Mouse (Mus musculus) heart, postnatal 14 days (tissue): ENCODE results near the gene Myof. TPM values are rescaled to one million over a fixed set of nuclear protein-coding genes. Genes with fewer than 3 reads are reported as not detected.
A peak's percentile ranks its signal among the peaks of the same experiment; 100 is the strongest.

Source experiments
- DNase-seq, 2 experiments: peaks; one replicate each; pipeline ENCODE4 v3.0.0; 2021 to 2022
- intact Hi-C: fragments of 180-260 bp; cut with DNase I; formaldehyde crosslinking; loops from one replicate; pipeline ENCODE4 v1.15.1; 2025
- total RNA-seq, 2 experiments: library from RNA; stranded (reverse); gene quantifications; 2 replicates each; pipeline ENCODE4 v1.2.3; 2021

The Myof gene
- total RNA-seq, 2 experiments from 2014 or later = 14.3 to 15.9 TPM

DNA sequence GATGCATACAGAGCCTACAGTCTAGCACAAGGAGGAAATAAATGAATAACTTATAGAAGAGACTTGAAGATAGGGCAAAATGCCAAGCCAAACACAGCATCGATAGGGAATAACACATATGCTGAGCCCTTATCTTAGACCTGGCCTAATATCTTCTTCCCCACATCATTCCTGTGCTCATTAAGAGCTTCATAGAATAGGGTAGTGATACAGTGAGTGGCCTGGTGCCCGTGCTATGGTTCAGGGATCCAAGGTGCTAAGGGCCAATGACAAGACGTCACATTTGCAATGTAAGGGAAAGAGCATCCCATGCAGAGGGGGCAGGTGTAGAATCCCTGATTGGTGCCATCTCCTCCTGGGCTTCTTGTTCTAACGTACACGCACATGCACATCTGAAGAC lies 28.9 kb downstream of the Myof start:
- no peak for DNase-seq
- intact Hi-C loops = no loop called here

DNA sequence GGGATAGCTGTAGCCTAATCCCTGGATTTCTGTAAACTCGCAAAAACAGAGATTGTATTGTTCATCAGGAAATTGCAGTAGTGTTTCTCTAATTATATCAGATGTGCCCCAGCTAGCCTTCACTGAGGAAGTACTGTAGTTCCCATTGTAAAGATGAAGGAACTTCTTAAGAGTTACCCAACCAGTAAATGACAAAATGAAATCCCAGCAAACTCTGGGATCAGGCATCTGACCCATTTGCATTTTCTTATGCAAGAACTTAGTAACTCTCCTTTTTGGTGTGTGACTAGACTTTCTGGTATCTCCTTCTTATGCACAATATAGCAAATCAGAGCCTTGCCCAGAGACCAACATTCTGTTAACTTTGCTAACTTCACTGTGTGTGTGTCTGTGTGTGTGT lies 32.0 kb downstream of the Myof start:
- DNase-seq = no peak
- intact Hi-C loops = no loop called here

DNA sequence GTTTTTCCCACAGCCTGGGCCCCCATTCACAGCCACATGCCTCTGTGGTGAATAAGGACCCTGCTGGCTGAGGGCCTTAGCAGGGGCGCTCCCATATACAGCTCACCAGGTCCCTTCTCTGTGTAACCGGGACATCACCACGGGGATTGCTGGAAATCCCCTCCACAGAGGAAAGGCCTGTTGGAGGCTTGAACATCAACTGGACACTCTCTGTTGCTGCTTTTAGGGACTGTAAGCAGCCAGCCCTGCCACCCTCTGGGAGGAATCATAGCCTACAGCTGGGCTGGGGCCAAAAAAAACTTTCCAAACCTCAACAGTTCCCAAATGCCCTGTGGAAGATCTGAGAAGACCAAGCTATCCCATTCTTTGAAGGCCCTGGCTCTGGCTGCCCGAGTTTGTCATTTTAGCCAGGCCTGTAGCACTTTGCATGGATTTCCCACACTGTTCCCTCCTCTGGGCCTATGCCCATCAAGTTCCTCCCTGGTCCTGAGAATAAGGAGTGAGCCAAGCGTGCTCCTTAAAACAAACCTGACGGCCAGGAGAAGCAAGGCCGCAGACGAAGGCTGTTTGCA lies 38.5 kb downstream of the Myof start:
- intact Hi-C loops = loop anchor here (5.0 kb wide), 2 partner anchors 37 to 48 kb away; partner anchors contain the start of gene Myof
- DNase-seq = peak in 1 of 2 experiments; percentile 35

DNA sequence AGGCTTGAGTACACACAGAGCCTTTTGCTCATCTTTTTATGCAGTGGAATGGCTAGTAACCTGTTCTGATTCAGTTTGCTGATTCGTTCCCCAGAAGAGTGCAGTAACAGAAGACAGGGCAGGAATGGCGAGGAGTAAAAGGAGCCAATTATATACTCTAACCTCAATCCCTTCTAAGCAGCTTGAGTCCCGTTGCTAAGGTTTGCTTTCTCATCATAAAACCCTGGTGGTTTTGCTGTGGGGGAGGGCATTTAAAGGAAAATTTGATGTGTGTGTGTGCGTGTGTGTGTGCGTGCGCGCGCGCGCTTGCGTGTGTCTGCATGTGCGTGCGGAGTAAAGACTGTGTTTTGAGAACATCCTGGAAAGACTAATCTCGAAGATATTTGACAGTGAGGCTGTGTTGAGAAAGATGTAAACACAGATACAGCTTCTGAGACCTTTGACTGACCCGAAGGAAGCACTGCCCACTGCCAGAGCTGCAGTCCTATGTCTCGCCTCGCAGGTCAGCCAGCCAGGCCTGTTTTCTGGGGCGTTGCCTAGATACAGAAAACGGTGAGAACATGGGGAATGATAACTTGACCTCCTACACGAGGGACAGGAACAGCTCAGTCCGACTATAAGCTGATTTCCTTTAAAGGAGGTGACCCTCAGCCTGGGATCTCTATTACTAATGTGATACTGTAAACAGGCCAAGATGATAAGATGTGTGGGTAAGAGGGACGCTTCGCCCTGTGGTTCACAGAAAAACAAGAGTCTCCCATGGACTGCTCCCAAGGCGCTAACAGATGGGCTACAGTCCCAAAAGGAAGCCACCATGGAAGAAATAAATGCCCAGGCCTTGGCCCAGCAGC lies 39.5 kb downstream of the Myof start:
- intact Hi-C loops = loop anchor here (5.0 kb wide), 2 partner anchors 38 to 47 kb away; partner anchors contain the start of gene Myof
- peak; percentile 16 to 30 for DNase-seq

DNA sequence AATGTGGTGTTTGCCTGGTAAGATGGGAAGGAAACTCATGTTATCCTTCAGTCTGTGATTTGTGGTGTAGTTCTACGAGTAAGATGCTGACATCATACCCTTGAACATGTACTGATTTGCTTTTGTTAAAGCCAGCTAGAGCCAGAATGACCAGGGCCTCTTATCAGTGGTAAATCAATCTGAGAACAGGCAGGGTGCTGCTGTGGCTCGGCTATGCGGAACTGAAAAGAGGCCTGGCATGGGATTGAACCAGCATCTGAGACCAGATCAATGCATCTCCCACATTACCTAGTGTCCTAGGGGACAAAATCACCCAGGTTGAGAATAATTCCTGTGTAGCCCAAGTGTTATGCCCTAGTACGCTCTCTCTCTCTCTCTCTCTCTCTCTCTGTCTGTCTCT lies 40.6 kb downstream of the Myof start:
- intact Hi-C loops = loop anchor here (5.0 kb wide), 2 partner anchors 39 to 46 kb away; partner anchors contain the start of gene Myof
- DNase-seq = no peak

DNA sequence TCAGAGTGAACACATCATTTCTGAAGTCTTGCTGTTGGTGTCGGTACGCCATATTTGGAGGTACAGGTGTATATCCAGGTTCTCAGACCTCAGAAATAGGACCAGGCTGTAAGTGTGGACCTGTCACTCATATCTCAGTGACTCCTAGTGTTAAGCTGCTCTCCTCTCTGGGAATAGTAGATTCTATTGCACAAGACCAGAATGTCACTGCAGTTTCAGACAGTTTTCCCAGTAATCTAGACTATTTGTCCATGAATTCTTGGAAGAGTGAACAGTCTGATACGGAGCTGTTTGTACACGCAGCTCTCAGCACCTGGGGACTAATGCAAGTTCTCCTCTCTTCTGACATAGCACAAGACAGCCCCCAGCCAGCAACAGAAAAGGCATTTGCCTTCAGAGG lies 42.4 kb downstream of the Myof start:
- intact Hi-C loops = loop anchor here (5.0 kb wide), 2 partner anchors 41 to 44 kb away; partner anchors contain the start of gene Myof
- no peak for DNase-seq

DNA sequence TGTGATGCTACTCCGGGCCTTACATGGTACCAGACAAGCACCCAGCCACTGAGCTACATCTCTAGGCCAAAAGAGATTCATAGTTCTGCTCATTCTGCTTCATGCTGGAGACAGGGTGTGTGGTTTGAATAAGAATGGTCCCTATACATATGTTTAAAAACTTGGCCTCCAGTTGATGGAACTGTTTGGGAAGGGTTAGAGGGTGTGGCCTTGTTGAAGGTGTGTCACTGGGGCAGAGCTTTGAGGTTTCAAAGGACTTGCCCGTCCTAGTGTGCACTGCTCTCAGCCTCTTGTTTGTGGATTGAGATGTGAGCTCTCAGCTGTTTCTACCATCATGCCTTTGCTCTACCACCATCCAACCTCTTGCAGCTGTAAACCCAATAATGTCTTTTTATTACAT lies 43.4 kb downstream of the Myof start:
- intact Hi-C loops = loop anchor here (5.0 kb wide), 2 partner anchors 42 to 43 kb away; partner anchors contain the start of gene Myof
- no peak for DNase-seq

DNA sequence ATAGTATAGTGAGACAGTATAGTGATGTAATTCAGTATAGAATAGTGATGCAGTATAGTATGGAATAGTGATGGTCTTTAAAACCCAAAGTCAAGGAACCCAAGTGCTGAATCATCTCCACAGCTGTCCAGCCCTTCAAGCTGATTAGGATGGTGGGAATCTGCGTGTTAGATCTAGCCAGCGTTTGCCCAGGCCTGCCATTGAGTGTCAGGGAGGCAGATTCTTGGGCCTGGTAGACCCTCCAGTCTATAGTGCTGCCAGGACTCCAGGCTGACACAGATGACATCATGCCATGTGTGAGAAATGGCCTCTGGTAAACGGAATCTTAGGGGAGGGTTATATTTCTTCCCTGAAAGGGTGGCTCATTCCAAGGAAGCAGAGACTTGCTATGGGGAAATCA lies 49.1 kb downstream of the Myof start:
- intact Hi-C loops = no loop called here
- DNase-seq = no peak

DNA sequence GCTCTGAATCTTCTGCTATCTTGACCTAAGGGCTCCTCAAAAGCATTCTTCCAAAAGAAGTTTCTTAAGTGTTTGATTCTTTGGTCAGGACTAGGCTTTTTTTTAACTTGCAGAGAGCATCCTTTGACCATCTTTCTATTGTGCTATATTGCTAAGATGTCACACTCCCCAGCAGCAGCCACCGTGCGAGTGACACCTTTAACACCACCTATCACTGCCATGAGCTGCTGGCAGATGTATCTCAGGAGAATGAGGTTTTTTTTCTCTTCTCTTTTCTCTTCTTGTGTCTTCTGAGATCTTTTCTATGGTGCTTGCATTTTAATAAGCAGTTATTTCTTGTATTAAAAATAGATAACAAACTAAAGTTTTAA lies 51.2 kb downstream of the Myof start:
- DNase-seq = no peak
- intact Hi-C loops = no loop called here

DNA sequence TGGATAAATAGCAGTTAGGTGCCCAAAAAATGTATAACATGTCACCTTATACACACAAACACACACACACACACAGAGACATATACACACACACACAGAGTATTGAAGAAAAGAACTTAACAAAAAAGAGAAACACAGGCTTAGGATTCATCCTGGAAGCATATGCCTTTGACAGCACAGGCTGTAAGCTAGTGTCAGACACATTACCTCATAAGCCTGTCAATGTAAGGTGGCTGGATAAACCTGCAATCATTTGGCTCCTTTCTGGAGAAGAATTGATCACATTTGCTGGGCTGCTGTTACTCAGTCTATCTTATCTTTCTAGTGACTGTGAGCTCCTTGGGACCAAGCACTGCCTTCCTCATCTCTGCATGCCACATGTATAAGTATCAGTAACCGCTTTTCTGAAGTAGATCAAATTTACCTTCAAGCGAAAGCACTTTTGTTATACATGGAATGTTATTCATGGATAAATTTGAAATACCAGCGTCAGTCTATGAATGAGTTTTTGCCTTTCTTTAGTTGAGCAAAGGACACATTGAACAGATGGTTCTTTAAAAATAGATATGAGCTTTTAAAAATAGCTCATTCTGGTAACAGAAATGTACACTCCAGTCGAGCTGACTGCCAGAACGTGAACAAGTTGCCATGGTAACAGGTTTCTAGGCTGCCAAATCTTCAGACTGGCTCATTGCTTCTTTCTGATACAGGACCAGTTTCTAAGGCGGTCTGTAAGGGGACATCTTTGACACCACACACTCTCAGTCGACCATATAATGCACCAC lies 51.8 kb downstream of the Myof start:
- DNase-seq = peak in 1 of 2 experiments; percentile 26
- intact Hi-C loops = no loop called here

DNA sequence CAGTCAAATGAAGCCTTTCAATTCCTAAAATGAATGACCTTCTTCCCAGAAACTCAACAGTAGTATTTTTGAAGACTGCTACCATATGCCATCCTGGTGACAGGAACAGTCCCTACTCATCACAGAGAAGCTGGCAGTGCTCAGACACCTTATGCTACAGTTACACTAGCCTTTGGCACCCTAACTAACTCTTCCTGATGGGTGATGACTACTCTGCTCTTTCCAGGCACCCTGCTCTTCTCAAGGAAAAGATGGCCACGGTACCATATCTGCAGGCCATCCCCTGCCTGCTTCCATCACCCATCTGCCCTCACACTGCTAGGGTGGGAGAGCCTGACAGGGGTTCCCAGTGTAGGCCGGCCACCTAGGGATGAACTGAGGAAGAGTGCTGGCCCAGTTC lies 53.4 kb downstream of the Myof start:
- intact Hi-C loops = no loop called here
- no peak for DNase-seq

DNA sequence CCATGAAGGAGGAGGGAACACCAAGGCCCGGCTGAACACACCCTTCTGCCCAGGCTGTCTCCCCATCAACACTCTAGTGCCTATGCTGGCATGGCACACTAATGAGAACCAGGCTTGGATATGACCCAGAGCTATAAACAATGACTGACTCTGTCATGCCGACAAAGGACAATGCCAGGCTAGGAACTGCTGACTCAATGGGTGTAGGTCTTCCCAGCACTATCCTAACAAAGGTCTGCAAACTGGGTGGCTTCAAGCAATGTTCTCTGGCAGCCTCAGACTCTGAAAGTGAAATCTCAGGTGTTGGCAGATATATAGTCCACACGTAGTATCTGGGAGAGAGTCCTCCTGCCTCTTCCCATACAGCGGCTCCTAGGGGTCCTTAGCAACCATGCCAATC lies 55.2 kb downstream of the Myof start:
- intact Hi-C loops = no loop called here
- no peak for DNase-seq

DNA sequence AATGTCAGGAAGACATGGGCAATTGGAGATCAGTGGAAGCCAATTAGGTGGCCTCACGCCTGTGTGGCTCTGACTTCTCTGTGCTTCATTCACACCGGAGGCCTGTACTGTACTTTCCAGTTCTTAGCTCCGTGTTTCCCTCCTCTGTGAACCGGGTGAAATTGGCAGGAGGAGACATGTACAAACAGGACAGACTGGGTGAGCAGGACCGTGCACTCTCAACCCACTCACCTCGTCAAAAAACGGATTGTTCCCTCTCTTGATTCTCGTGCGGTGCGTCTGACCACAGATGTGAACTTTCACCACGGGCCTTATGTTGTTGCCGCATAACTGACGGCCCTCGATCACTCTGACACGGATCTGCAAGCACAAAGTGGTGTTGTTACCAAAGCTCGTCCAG lies 57.6 kb downstream of the Myof start:
- DNase-seq = no peak
- intact Hi-C loops = no loop called here

DNA sequence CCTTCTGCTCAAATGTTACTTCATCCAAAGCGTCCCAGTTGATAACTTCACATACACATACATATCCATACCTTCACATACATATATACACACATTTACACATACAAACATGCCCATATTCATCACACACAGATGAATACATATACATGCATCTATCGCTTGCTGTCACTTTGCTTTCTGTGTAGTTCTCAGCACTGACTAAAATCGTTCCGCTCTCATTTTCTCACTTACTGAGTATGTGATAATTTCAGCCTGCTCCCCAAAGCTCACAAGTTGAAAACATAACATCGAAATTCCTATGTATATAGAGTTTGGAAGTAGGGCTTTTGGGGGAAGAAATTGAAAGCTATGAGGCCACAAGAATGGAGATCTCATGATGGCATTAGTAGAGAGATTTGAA lies 67.4 kb downstream of the Myof start:
- no peak for DNase-seq
- intact Hi-C loops = no loop called here

DNA sequence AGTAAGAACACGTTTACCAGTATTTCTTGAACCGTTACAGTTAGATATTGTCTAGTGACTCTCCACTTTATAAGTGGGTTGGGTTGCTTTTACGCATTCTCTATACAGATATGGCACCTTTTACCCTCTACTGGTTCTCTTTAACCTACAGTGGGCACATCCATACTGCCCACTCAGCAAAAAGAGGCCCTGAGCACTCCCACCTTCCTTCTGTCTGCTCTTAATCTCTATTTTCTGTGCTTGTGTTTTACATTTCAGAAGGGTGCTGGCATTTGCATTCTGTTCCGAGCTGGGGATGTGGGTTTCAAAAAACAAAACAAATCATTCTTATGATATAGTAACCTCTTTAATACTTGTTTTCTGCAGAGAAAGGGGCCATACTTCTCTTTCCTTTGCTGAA lies 72.8 kb downstream of the Myof start:
- DNase-seq = no peak
- intact Hi-C loops = no loop called here

DNA sequence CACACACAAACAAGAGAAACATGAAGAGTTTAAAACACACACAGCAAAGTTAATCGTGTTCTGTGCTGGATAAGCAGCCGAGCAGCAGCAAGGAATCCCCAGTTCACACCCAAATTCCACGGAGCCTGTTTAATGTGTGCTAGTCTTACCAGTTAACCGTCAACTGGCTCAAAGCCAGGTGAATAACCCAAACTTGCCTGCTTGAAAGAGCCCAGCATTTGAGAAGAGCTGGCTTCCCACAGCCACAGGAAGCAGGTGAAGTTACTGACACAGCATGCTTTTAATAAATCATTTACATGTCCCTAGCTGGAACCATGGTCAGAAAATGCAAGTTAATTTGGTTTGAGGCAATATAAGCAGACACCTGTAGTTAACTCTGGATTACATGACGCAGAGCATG lies 73.4 kb downstream of the Myof start:
- intact Hi-C loops = no loop called here
- DNase-seq = no peak

DNA sequence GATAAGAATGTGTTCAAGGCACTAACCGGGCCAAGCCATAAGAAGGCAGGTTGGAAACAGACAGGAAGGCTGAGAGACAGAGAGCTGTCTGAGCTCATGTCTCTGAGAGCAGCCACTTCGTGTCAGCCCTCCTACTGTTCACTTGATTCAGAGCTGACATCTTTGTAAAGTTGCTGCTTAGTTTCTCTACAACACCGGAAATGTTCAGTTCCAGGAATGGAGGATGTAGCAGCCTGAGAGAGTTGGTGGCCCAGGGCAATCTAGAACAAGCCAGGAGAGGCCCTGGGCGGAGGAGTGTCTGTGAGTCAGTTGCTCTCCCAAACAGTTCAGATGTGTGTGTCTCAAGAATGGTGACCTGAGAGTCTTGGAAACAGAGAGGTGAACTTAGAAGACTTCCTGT lies 77.5 kb downstream of the Myof start:
- intact Hi-C loops = no loop called here

DNA sequence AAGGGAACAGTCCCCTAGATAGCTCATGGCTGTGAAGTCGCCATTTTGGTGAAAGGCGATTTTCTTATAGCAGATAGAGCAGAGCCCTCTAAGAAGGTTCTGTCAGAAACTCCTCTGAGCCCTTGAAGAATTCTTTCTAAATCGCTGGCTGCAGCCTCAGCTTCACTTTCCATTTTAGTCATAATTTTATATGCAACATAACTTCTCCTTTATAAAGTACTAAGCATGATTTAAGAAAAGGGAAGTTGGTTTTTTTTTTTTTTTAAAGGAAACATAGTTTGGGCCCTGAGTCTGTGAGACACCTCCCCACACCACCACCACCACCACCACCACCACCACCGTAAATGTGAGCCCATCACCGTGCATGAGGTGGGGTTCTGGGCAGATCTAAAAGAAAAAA lies 80.0 kb downstream of the Myof start:
- no peak for DNase-seq
- intact Hi-C loops = no loop called here

More for the DNA sequence above, 77.5 kb downstream of the Myof start:
- DNase-seq = no peak

DNA sequence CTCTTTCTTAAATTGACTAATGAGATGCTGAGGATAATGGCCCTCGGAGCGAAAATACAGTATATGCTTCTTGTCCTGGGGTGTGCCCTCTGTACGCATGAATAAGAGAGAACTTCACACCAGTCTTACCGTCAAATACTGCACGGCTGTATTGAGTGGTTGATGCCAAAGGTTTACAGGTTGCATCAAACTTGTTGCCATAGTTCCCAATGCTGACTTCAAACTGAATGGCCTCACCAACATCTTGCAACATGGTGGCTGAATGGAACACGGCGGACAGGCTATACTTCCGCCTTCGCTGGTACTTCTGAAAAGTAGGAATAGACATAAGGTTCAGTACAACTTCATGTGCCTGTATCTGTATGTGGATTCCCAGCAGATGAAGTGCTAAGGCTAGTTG lies 82.6 kb downstream of the Myof start:
- DNase-seq = no peak
- intact Hi-C loops = no loop called here

DNA sequence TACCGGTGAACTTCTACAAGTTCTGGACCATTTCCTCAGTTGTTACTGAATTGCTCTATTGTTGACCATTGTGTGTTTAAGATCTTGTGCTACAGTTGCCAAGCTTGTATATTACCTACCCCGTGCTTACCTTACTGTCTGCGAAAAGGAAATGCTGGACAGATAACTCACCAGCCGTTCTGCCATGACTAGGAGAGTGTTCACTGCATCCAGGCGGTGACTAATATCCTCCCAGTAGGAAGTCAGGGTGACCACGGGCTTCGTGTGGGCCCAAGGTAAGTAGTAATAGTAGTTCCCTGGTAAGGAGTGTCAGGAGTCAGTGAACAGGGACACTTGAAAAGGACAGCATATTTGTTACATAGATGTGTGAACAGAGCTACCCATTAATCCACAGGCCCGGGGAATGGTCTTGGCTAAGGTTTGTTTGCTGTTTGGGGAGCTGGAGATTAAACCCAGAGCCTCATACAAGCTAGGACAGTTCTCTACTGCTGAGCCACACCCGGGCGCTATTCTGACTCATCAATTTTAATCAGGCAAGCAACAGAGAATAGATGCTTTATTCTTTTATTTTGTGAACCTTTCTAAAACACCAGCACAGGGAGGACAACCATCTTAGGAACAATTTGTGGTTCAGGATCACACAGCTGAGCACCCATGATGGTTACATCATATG lies 83.7 kb downstream of the Myof start:
- no peak for DNase-seq
- intact Hi-C loops = loop anchor here (5.0 kb wide), 1 partner anchor 43 kb away; no protein-coding TSS in a partner anchor

DNA sequence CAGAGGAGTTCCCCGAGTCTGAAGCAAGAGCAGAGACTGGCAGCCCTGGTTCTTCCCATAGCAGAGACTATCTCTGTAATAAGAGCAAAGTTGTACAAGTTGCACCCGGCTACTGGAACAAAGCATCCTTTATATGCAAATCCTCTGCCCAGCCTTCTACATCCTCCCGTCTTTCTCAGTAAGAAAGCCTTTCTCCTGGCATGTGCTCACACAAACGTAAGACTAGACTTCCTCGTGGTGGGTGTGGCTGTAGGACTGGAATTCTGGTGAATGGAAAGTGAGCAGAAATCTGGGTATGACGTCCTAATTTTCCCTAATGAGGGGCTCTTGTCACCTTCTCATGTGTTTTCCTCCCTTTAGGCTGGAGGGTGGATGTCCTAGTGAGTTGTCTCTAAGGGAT lies 84.3 kb downstream of the Myof start:
- no peak for DNase-seq
- intact Hi-C loops = loop anchor here (5.0 kb wide), 1 partner anchor 43 kb away; no protein-coding TSS in a partner anchor
